Mouse (Mus musculus) mouse embryonic stem cell (cell line): Measurements from ENCODE around the gene Ctbs.

Source experiments
- in situ Hi-C, 2 experiments: fragments of 300-500 bp; cut with MboI; formaldehyde crosslinking; loops; 1 replicate in 1 of 2; 3 replicates in 1 of 2; pipeline ENCODE4 v1.14.3; 2019 to 2020; ENCODE audit warnings: low sequenced_read_pairs in 2 of 2, low pct_unique_long_range_greater_than_20kb in 1 of 2, mixed read lengths in 1 of 2; ENCODE audit not compliant: unreplicated experiment in 1 of 2

The Ctbs gene

GRCm38 (mm10) chr3:146469226-146469625 is 19.6 kb downstream of the Ctbs start:
- in situ Hi-C loops: no loop called here

- in situ Hi-C loops: no loop called here
These were observed 23.1 kb downstream of the Ctbs start for GRCm38 (mm10) chr3:146472657-146473056.

GRCm38 (mm10) chr3:146473741-146474140 is 24.1 kb downstream of the Ctbs start:
- in situ Hi-C loops: no loop called here

GRCm38 (mm10) chr3:146474428-146474827 is 24.8 kb downstream of the Ctbs start:
- in situ Hi-C loops: no loop called here

- in situ Hi-C loops: loop anchor here in 1 of 2 experiments (10.0 kb wide), 1 partner anchor 137 kb away; no protein-coding TSS in a partner anchor
These were observed 32.4 kb downstream of the Ctbs start for GRCm38 (mm10) chr3:146482044-146482443.

GRCm38 (mm10) chr3:146486464-146486863 is 36.9 kb downstream of the Ctbs start:
- in situ Hi-C loops: loop anchor here in 1 of 2 experiments (10.0 kb wide), 1 partner anchor 142 kb away; no protein-coding TSS in a partner anchor

- in situ Hi-C loops: no loop called here
These were observed 45.3 kb downstream of the Ctbs start for GRCm38 (mm10) chr3:146494941-146495340.

- in situ Hi-C loops: no loop called here
These were observed 49.4 kb downstream of the Ctbs start for GRCm38 (mm10) chr3:146498989-146499388.

- in situ Hi-C loops: no loop called here
These were observed 49.9 kb downstream of the Ctbs start, which contains the start of the genes Spata1 and Gng5 for GRCm38 (mm10) chr3:146499431-146500002. TSS of gene Spata1 (minus strand) at chr3:146499753. TSS of gene Gng5 (plus strand) at chr3:146499807.

- in situ Hi-C loops: no loop called here
These were observed 50.6 kb downstream of the Ctbs start for GRCm38 (mm10) chr3:146500003-146500809.

- in situ Hi-C loops: no loop called here
These were observed 51.2 kb downstream of the Ctbs start for GRCm38 (mm10) chr3:146500810-146501201.

GRCm38 (mm10) chr3:146501601-146502123 is 52.1 kb downstream of the Ctbs start:
- in situ Hi-C loops: no loop called here

- in situ Hi-C loops: no loop called here
These were observed 57.1 kb downstream of the Ctbs start for GRCm38 (mm10) chr3:146506711-146507110.
